Mouse (Mus musculus): ENCODE results near the gene Gripap1. TPM values are rescaled to one million over a fixed set of nuclear protein-coding genes. Genes with fewer than 3 reads are reported as not detected.

Gene Gripap1
- total RNA-seq (2015) (39.5 and 55.4 TPM in 2 replicates), total RNA-seq (2017) (70.5 and 81.9 TPM in 2 replicates)

DNA sequence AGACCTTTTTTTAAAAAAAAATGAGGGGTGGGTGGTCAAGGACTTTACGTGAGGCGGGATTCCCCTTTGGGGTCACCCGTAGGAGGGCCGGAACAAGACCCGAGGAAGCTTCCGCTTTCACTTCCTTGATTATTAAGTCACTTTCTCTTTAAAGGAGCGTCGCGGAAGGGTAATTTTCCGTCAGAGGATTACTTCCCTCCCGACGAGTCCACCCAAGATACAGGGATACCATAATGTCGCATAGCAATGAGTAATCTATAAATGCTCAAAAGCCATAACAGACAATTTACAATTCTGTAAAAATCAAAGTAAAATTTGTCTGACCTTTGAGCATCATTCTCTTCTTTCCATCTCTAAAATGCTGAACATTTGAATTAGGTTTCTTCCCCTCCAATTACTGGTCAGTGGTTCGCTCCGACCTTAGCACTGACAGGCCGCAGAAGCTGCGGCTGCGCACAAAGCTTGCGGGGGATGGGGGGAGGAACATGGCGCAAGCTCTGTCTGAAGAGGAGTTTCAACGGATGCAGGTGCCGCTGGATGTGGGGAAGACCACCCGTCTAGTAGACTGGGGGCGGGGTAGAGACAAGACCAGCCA is at the start of gene Gripap1:
TSS of gene Gripap1 (plus strand) at position 224 of the 595 bp plus-strand sequence.
- peak; percentile 97 for ATAC-seq (ENCODE audit: poor library complexity, severe bottlenecking)

DNA sequence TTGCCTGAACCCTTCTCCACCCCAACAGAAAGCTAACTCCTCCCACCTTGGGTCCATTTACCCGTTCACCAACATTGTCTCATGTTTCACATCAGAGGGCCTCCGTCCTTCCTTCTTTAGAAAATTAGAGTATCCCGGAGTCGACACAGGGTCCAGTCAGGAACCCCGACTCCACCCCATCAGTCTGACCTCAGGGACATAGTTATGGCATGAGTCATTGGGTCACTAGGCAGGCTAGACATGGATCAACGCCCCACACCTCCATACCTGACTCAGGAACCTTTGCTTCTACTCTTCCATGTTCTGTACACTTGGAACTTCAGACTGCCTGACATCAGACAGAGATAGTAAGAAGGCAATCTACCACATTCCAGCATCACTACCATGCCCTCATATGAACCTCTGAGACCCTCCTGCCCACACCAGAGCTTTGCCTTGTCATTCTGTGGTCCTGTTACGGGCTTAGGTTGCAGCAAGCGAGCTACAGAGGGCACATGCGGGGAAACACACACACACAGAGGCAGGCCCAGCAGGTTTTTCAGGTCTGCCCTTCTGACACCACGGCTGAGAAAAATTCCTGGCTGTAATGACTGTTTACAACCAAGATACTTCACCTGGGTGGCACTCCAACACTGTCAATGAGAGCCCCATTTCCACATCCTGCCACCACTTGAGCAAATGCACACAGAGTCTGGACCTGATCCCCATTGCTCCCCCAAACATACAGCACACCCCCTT is 49.3 kb upstream of the Gripap1 start:
- ATAC-seq (ENCODE audit: poor library complexity, severe bottlenecking), result no peak

DNA sequence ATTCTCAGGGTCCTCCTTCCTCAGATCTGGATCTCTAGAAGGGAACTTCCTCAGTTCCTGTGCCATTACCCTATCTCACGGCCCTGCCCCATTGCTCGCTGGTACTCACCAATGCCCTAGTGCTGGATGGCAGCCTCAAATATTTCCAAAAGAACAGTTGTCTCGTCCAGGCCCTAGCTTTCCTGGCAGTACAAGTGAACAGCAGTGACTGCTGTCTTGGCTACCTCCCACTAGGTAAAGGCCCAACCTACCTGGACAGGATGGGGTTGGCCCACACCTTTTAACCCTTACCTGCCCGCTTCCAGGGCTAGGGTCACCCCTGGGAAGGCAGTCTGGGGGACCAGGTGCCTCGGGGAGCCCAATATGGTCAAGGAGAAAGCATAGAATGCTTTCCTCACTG is 48.5 kb upstream of the Gripap1 start:
- no peak for ATAC-seq (ENCODE audit: poor library complexity, severe bottlenecking)

DNA sequence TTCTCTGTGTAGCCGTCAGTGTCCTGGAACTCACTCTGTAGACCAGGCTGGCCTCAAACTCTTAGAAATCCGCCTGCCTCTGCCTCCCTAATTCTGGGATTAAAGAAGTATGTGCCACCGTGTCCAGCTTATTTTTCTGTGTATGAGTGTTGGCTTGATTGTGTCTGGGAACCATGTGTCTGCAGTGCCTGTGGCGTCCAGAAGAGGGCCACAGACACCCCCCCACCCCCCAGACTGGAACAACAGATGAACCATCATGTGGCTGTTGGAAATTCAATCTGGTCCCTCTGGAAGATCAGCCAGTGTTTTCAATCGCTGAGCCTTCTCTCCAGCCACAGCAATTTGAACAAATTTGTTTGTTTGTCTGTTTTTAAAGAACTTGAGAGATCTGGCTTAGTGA is 46.1 kb upstream of the Gripap1 start:
- ATAC-seq (ENCODE audit: poor library complexity, severe bottlenecking), result no peak

DNA sequence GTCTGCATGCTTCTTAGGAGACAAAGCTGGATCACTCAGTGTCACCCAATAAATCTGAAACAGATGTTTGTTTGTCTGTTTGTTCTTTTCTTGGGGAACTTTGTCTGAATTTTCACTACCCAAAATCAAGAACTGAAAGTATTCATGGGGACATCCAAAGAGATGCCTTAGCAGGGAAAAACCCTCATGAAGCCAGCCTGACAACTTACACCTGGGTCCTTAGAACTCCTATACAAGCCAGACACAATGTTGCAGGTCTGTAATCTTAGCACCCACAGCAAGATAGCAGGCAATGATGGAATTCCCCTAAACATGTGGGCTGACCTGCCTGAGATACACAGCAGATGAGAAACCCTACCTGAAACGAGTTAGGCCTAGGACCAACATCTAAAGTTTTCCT is 44.6 kb upstream of the Gripap1 start:
- ATAC-seq (ENCODE audit: poor library complexity, severe bottlenecking), result no peak

DNA sequence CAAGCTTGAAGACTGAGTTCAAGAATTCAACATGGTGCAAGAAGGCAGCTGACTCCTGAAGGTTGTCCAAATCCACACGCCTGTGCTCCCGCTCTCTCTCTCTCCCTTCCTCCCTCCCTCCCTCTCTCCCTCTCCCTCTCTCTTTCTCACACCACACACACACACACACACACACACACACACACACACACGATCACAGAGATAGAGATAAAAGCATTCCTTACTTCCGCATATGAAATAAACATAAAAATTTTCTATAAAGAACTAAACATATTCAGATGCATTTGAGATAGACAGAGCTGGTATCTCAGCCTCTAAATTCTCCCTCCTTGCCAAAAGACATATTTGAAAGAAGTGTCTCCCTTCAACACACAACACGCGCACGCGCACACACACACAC is 44.1 kb upstream of the Gripap1 start:
- no peak for ATAC-seq (ENCODE audit: poor library complexity, severe bottlenecking)

DNA sequence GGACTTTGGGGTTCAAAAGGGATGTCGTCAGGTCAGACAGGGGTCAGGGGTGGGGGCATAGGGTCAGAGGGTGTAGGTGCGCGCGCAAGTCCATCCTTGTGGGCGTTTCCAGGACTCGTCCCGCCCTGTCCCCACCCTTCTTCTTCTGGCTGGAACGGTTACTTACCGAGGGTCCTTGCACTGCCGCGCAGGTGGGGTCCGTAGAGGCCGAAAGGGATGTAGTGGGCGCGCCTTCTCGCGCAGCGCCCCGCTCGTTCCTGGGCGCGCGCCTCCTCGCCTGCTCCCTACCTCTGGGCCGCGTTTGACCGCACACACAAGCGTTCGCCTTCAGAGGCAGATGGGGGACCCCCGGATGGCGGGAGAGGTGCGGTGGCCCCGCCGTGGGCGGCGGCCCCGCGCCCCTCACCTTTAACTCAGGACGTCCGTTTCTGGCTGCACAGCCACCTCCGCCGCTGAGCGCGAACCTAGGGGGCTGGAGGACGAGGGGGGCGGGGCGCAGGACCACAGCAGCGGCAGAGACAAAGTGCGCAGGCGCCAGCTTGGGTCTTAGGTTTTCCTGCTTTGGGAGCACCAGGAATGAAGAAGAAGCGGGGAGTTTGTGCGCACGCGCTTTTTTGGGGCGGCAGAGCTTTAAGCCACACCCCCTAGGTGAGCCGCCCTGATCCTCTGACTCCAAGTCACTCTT is 39.0 kb upstream of the Gripap1 start, which contains the start of gene Ccdc120:
TSS of gene Ccdc120 (minus strand) at position 474 of the 685 bp plus-strand sequence.
- ATAC-seq (ENCODE audit: poor library complexity, severe bottlenecking), result no peak

DNA sequence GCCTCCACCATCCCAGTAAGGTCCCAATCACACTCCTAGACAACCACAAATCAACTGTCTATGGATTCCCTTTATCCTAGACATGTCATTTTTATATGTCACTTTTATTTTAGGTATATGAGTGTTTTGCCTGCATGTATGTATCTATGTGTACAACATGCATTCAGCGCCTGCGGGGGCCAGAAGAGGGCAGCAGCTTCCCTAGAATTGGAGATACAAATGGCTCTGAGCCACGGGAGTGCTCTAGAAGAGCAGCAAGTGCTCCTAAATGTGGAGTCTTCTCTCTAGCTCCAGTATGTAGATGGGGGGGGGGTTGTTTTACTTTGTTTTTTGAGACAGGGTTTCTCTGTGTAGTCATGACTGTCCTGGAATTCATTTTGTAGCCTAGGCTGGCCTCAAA is 35.9 kb upstream of the Gripap1 start:
- peak; percentile 73 for ATAC-seq (ENCODE audit: poor library complexity, severe bottlenecking)

DNA sequence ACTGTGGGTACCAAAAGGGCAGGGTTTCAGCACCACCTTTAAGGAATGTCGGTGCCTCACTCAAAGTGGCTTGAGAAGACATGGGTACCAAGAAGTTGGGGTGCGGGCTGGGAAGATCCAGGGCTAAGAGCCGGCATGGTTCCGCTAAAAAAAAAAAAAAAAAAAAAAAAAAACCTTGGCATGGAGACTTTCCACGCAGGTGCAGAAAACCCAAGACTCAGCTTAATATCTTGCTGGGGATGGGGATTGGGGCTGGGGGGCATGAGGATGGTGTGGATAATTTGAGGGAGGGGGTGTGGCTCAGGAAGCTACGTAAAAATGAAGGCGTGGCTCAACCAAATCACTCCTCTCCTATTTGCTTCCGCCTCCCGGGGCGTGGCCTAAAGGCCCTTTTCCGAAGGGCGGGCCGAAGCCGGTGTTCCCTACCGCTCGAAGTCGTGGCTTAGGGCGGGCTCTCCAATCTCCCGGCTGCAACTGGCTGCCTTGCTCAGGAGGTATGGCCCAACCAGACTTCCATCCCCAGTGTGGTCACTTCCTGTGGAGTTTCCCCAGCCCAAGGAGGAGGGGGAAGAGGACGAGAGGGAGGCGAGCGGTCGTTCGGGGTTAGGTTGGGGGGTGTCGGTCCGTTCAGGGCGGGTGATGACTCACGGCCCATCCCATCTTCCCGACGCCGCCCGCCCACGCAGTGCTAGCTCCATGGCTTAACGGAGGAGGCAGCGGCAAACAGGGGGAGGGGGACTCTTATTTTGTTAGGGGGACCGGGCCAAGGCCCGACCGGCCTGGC is 27.2 kb upstream of the Gripap1 start, which contains the start of gene Tfe3:
TSS of gene Tfe3 (plus strand) at position 424 of the 784 bp plus-strand sequence.
- ATAC-seq (ENCODE audit: poor library complexity, severe bottlenecking), result peak; percentile 92

DNA sequence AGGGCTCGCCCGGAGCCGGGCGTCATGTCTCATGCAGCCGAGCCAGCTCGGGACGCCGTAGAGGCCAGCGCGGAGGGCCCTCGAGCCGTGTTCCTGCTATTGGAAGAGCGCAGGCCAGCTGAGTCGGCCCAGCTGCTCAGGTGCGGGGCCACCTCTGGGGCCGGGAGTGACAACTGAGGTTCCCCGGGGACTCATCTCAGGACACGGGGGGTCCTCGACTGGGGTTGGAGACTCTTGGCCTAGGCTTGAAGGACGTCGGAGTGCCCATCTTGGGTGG is 26.7 kb upstream of the Gripap1 start:
- no peak for ATAC-seq (ENCODE audit: poor library complexity, severe bottlenecking)

DNA sequence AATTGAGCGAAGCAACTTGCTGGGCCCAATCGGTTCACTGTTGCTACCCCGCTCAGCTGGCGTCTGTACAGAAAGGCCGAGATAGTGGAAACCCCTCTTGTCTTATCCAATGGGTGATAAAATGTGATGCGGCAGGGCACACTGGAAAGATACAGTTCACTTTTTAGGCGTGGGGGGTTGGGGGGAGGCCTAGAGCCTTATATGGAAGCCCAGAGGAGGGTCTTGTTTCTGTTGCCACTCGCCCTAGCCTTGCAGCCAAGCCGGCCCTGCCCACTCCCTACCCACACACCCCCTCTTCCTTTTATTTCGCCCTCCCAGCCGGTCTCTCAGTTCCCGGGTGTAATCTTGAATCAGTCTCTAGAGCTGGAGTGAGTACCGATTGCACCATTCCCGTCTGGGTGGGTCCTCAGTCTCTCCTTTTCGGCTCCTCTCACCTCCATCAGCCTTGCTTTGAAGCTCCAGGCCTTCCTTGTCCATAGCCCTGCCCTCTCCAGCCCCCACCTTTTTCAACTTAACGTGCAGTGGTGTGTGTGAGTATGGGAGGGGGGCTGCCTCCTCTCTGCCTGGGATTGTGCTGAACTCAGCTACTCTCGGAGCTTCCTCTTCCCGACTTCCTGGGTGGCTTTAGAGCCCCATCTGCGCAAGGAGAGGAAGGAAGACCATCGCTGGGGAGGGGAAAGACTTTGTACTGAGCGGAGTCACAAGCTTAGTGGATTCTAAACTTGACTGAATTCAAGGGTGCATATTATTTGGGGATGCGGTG is 25.8 kb upstream of the Gripap1 start:
- ATAC-seq (ENCODE audit: poor library complexity, severe bottlenecking), result peak; percentile 45

DNA sequence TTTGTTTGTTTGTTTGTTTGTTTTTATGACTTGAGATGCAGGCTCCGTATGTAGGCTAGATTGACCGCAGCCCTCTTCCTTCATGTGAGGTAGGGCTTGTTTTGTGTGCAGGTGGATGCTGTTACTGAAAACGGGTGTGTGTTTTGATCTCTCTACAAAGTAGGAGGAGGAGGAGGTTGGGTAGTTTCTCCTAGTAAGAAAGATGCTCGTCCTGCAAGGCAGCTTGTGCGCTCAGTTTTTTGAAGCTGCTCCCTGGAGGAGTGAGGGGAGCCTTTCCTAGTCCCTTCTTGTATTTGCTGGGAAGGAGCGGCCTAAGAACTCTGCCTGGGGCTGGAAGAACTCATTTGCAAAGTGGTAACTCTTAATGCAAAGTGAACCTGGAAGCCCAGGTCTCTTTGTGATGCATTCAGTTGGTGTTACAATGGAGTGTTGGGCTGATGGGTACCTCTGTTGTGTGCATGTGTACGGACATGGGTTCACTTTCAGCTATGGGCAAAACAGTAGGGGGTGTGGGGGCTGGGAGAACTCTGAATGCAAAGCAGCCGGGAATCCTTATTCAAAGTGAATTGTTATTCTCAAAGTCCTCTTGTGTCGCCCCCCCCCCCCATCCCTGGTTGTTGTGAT is 24.8 kb upstream of the Gripap1 start:
- no peak for ATAC-seq (ENCODE audit: poor library complexity, severe bottlenecking)

DNA sequence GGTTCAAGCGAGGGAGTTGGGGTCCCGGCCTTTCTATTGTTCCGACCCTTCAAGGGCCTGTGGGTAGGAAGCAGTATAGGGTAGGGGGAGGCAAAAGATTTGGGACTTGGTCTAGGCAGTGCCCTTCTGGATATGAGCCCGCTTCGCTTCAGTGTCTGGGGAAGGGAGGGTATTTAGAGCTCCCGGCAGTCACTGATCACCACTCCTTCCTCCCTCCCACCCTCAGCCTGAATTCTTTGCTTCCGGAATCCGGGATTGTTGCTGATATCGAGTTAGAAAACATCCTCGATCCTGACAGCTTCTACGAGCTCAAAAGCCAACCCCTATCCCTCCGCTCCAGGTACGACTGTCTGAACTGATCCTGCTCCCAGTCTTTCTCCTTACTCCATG is 24.3 kb upstream of the Gripap1 start:
- ATAC-seq (ENCODE audit: poor library complexity, severe bottlenecking), result no peak

DNA sequence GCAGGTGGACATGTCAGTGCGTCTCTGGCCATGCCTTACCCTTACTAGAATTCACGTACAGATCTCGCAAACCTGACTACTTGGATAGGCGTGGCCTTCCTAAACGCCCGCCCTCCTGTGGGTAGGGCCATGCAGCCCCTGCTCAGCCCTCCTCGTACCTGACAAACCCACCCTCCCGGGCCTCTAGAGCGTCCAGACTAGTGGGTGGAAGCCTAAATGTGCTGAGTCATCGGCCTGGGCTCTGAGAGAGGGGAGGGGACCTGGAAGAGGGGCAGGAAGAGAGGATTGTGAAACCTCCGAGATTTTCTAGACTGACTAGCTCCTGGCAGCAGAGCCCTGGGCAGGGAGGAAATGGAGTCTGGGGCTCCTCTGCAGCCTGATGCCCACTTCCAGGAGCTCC is 23.8 kb upstream of the Gripap1 start:
- peak; percentile 31 for ATAC-seq (ENCODE audit: poor library complexity, severe bottlenecking)

DNA sequence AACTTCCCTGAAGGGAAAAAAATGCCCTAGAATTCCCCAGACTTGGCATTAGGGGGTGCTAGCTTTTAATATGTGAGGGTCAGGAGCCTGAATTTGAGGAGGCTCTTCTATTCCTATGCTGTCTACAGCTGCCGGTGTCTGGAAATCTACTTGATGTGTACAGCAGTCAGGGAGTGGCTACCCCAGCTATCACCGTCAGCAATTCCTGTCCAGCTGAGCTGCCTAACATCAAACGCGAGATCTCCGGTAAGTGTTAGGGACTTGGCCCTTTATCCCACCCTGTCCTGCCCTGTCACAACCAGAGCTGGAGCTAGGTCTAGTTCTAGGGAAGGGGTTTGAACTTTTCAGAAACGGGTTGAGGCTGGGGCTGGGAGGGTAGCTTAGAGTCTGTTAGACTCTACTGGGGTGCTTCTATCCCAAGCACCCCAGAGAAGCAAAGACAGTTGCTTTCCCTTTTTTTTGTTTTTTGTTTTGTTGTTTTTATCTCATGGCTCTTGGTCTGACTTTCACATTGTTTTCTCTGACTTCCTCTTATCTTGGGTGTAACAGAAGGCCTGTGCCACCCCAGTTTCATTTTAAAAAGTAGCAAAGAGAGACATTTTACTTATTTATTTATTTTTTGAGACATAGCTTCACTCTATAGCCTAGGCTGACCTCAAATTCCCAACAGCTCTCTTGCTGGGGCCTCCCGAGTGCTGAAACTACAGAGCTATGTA is 20.1 kb upstream of the Gripap1 start:
- ATAC-seq (ENCODE audit: poor library complexity, severe bottlenecking), result no peak

DNA sequence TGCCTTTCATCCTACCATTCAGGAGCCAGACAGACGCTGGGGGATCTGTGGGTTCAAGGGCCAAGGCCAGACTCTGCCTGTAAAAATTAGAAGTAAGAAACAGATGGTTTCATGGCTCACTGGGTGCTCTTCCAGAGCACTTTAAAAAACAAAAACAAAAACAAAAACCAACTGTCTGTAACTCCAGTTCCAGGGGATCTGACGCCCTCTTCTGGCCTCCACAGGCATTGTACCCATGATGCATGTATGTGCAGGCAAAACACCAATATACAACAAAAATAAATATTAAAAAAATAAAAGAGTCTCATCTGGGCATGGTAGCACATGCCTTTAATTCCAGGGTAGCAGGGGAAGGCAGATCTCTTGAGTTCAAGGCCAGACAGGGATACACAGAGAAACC is 16.8 kb upstream of the Gripap1 start:
- ATAC-seq (ENCODE audit: poor library complexity, severe bottlenecking), result no peak

DNA sequence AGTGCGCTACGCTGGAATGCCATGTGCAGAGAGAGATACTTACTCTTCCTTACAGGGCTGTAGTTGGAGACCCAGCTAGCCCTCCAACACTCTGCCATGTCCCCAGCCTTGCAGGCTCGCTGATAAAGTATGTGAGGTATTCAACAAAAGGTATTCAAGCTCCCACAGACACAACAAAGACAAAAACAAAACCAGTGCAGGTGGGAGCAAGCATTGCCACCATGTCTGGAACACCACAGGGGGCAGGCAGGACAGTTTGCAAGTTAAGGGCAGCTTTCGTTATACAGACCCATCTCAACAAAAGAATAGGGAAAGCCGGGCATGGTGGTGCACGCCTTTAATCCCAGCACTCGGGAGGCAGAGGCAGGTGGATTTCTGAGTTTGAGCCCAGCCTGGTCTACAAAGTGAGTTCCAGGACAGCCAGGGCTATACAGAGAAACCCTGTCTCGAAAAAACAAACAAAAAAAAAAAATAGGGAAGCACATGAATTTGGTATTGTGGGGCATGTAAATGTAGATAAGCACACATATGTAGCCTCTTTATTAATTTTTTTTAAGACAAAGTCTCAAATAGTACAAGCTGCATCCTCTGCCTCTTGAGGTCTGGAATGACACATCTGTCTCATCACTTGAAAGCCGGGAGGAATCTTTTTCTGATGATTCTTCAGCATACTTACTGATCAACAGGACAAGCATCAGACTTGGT is 13.9 kb upstream of the Gripap1 start:
- ATAC-seq (ENCODE audit: poor library complexity, severe bottlenecking), result no peak

DNA sequence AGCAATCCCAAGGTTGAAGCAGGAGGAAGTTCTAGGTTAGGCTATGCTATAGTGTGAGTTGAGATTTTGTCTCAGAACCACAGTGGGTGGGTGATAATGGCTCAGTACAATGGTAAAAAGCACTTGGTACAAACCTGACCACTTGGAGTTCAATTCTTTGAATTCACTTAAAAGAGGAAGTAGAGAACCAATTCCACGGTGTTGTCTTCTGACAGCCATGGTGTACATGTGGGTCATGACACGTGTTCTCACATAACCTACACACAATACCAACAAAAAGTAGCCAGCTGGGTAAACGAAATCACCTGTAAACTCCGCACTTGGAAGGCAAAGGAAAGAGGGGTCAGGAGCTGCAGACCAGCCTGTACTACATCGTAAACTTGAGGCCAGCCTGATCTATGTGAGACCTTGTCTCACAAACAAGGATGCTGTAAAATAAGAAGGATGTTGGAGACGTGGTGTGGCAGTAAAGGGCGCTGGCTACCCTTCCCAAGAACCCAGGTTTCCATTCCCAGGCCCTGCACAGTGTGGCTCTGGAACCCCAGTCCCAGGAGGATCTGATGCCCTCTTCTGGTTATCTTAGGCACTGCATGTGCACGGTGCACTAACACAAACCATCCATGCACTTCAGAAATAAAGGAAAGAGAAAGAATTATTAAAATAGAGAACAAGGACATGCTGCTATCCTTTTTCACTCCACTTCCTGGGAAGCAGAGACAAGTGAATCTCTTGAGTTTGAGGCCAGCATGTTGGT is 13.1 kb upstream of the Gripap1 start:
- ATAC-seq (ENCODE audit: poor library complexity, severe bottlenecking), result peak; percentile 76

Measured in megakaryocyte, adult 5-6 weeks (primary cell).